Mouse (Mus musculus): ENCODE results near the gene Hist1h2ab. TPM values are rescaled to one million over a fixed set of nuclear protein-coding genes. Genes with fewer than 3 reads are reported as not detected.

The Hist1h2ab gene
- total and polyA plus RNA-seq, 2 experiments from 2014 or later, result 4.4 to 340 TPM

DNA sequence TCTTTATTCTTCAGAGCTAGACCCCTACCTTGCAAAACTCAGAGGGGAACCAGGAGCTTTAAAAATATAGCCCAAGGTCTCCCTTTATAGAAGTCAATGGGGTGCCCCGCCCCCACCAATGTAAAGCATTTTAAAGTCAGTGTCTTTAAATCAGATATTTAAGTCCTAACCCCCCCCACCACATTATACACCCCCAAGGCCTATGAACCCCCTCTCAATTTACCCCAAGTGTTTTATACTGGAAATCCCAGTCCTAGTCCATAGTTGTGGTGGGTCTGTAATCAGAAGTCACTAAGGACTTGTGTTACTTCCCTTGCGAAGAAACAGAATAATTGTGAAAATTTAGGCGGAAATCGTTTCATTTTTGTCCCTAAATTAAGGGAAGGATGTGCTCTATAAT lies 12.9 kb upstream of the Hist1h2ab start:
- Histone ChIP-seq H3K4me2 (ENCODE audit: low read depth) (peak overlapping the region; percentile 100), H3K27ac (ENCODE audit: low read depth, low read length) (peak overlapping the region; percentile 80), H3K4me3 (ENCODE audit: low read depth, low read length) (peak overlapping the region; percentile 51), H3K9me3 (ENCODE audit: low read length) (no peaks in the 10 kb centered on the region), H3K9ac (peak overlapping the region; percentile 80), H3K27me3 (ENCODE audit: insufficient read depth, low read length) (no peaks in the 10 kb centered on the region), H3K4me1 (ENCODE audit: insufficient read depth) (peaks cover 6% of the 10 kb centered on the region), H3K36me3 (ENCODE audit: insufficient read depth) (no peaks in the 10 kb centered on the region)
- no peak for TF ChIP-seq CTCF (IDR thresholded peaks at IDR 0.05; ENCODE audit: low read depth)
- DNase-seq, result peak; percentile 56
- ATAC-seq, result no peak
- WGBS, result 23% methylated on average over 4 of the region's 4 CpGs

DNA sequence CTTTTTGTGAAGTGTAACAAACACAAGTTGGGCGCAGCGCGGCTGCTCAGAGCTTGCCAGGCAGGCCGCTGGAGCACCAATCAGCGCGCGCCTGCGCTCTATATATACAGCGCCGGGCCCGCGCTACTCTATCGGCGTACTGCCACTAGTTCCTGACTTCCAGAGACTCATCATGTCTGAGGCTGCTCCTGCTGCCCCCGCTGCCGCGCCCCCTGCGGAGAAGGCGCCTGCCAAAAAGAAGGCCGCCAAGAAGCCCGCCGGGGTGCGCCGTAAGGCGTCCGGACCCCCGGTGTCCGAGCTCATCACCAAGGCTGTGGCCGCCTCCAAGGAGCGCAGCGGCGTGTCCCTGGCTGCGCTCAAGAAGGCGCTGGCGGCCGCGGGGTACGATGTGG lies 12.3 kb upstream of the Hist1h2ab start, which contains the start of gene Hist1h1c:
TSS of gene Hist1h1c (plus strand) at position 132 of the 392 bp plus-strand sequence.
- peak; percentile 93 for ATAC-seq
- Histone ChIP-seq H3K4me3 (ENCODE audit: low read depth, low read length) (peak within 1 kb of the TSS; percentile 51), H3K4me1 (ENCODE audit: insufficient read depth) (peaks cover 6% of the 10 kb centered on the region), H3K9me3 (ENCODE audit: low read length) (no peaks in the 10 kb centered on the region), H3K27ac (ENCODE audit: low read depth, low read length) (peak within 1 kb of the TSS; percentile 80), H3K36me3 (ENCODE audit: insufficient read depth) (no peaks in the 10 kb centered on the region), H3K9ac (peak within 1 kb of the TSS; percentile 80), H3K27me3 (ENCODE audit: insufficient read depth, low read length) (no peaks in the 10 kb centered on the region), H3K4me2 (ENCODE audit: low read depth) (peak within 1 kb of the TSS; percentile 100)
- peak; percentile 16; the same call in 1 of the 2 replicates for TF ChIP-seq CTCF (IDR thresholded peaks at IDR 0.05; ENCODE audit: low read depth)
- peak; percentile 93 for DNase-seq
- WGBS, result 3% methylated on average over 30 of the region's 38 CpGs

DNA sequence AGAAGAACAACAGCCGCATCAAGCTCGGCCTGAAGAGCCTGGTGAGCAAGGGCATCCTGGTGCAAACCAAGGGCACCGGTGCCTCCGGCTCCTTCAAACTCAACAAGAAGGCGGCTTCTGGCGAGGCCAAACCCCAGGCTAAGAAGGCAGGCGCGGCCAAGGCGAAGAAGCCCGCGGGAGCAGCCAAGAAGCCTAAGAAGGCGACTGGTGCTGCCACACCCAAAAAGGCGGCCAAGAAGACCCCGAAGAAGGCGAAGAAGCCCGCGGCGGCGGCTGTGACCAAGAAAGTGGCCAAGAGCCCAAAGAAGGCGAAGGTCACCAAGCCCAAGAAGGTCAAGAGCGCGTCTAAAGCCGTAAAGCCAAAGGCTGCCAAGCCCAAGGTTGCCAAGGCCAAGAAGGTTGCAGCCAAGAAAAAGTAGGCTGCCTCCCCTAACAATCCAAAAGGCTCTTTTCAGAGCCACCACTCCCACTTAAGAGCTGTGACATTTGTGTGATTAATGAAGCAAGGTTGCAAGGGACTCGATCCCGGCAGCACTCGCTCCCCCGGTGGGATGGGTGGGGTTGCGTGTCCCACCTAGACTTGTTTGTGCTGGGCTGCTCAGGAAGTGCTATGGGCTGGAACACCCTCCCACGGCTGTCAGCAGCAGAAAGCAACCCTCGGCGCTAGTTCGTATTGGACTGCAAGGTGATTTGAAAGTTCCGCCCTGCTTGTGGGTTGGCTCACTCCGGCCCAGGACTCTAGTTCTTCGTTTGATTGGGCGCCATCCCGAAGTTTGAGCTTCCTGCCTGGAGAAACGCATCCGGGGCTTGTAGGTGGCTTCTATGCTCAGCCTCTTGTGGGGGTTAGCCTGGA lies 11.6 kb upstream of the Hist1h2ab start:
- no peaks in the 10 kb centered on the region for H3K36me3 ChIP-seq (ENCODE audit: insufficient read depth)
- peaks cover 6% of the 10 kb centered on the region for H3K4me1 ChIP-seq (ENCODE audit: insufficient read depth)
- H3K4me3 ChIP-seq (ENCODE audit: low read depth, low read length), result peak overlapping the region; percentile 51
- TF ChIP-seq CTCF (IDR thresholded peaks at IDR 0.05; ENCODE audit: low read depth), result no peak
- peak overlapping the region; percentile 80 for H3K9ac ChIP-seq
- H3K27me3 ChIP-seq (ENCODE audit: insufficient read depth, low read length), result no peaks in the 10 kb centered on the region
- H3K4me2 ChIP-seq (ENCODE audit: low read depth), result peak overlapping the region; percentile 100
- WGBS, result 3% methylated on average over 39 of the region's 39 CpGs
- peak overlapping the region; percentile 80 for H3K27ac ChIP-seq (ENCODE audit: low read depth, low read length)
- ATAC-seq (peak; percentile 90), DNase-seq (peak; percentile 95)
- H3K9me3 ChIP-seq (ENCODE audit: low read length), result no peaks in the 10 kb centered on the region

DNA sequence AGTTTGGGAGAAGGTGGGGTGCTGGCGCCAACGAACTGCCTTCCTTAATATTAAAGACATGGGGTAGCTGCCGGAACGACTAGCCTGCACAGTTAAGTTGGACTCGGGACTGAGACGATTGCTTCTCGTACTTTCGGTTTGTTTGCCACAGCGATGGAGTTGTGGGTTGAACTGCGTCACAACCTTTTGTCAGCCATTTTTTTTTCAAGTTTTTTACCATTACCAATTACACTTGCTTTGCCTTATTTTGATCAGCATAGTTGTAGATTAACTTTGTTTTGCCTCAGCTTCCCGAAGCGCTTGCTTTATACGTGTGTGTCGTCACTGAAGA lies 11.0 kb upstream of the Hist1h2ab start:
- peak; percentile 25 for ATAC-seq

DNA sequence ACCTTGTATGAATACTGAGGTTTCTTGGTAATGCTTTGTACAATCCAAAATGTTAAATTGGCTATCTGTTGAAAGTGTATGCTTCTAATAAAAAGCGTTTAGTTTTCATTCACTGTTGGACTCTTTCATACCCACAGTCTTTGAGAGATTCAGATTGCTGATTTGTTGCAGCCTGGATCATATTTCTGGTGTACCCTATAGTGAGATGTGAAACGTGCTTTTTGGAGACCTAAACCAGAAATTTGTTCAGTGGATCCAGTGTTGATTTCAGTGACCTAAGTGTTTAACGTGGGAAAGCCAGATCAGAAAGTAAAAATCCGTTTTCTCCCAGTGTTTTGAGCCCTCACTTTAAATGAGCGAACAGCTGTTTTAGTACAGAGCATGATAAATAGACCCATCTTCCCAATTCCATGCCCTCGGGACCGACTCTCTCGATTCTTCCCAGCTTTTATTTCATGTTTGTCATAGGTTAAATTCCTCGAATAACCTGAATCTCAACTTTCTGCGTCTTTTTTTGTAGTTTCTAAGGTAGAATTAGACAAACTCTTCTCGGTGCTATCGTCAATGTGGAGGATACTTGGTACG lies 10.6 kb upstream of the Hist1h2ab start:
- Histone ChIP-seq H3K27me3 (ENCODE audit: insufficient read depth, low read length) (no peaks in the 10 kb centered on the region), H3K27ac (ENCODE audit: low read depth, low read length) (peak overlapping the region; percentile 80; the same call in 1 of the 2 replicates), H3K4me2 (ENCODE audit: low read depth) (peak overlapping the region; percentile 100), H3K36me3 (ENCODE audit: insufficient read depth) (no peaks in the 10 kb centered on the region), H3K9ac (peak overlapping the region; percentile 80), H3K4me3 (ENCODE audit: low read depth, low read length) (peak overlapping the region; percentile 51), H3K9me3 (ENCODE audit: low read length) (no peaks in the 10 kb centered on the region), H3K4me1 (ENCODE audit: insufficient read depth) (peaks cover 6% of the 10 kb centered on the region)
- no peak for TF ChIP-seq CTCF (IDR thresholded peaks at IDR 0.05; ENCODE audit: low read depth)
- WGBS, result 38% methylated on average over 13 of the region's 13 CpGs
- no peak for DNase-seq
- ATAC-seq, result no peak

More for the DNA sequence above, 11.0 kb upstream of the Hist1h2ab start:
- H3K27me3 ChIP-seq (ENCODE audit: insufficient read depth, low read length), result no peaks in the 10 kb centered on the region
- no peak for TF ChIP-seq CTCF (IDR thresholded peaks at IDR 0.05; ENCODE audit: low read depth)
- peak overlapping the region; percentile 80 for H3K27ac ChIP-seq (ENCODE audit: low read depth, low read length)
- peak overlapping the region; percentile 51 for H3K4me3 ChIP-seq (ENCODE audit: low read depth, low read length)
- no peaks in the 10 kb centered on the region for H3K36me3 ChIP-seq (ENCODE audit: insufficient read depth)
- peaks cover 6% of the 10 kb centered on the region for H3K4me1 ChIP-seq (ENCODE audit: insufficient read depth)
- WGBS, result 1% methylated on average over 14 of the region's 14 CpGs
- H3K4me2 ChIP-seq (ENCODE audit: low read depth), result peak overlapping the region; percentile 100
- no peaks in the 10 kb centered on the region for H3K9me3 ChIP-seq (ENCODE audit: low read length)
- peak overlapping the region; percentile 80 for H3K9ac ChIP-seq
- no peak for DNase-seq

DNA sequence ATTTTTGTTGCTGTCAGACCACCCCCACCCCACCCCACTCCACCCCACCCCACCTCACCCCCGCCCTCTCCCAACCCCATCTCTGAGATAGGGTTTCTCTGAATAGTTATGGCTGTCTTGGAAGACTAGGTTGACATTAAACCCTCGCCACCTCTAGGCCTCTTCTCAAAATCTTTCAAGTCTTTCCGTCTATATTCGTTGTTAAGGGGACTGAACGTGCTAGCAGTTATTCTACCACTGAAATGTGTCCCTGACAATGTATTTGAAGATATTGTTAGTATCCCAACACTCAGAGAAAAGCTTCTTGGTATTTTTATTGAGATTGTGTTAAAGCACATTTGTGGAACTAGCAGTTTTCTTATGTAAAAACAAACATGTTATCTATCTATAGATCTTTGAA lies 10.0 kb upstream of the Hist1h2ab start:
- no peak for ATAC-seq
- Histone ChIP-seq H3K27ac (ENCODE audit: low read depth, low read length) (no peak overlapping the region), H3K4me2 (ENCODE audit: low read depth) (no peak overlapping the region), H3K9me3 (ENCODE audit: low read length) (no peaks in the 10 kb centered on the region), H3K9ac (no peak overlapping the region), H3K36me3 (ENCODE audit: insufficient read depth) (no peaks in the 10 kb centered on the region), H3K4me3 (ENCODE audit: low read depth, low read length) (no peak overlapping the region), H3K27me3 (ENCODE audit: insufficient read depth, low read length) (no peaks in the 10 kb centered on the region), H3K4me1 (ENCODE audit: insufficient read depth) (peaks cover 6% of the 10 kb centered on the region)
- TF ChIP-seq CTCF (IDR thresholded peaks at IDR 0.05; ENCODE audit: low read depth), result no peak
- WGBS, result 69% methylated on average over 5 of the region's 5 CpGs
- no peak for DNase-seq

DNA sequence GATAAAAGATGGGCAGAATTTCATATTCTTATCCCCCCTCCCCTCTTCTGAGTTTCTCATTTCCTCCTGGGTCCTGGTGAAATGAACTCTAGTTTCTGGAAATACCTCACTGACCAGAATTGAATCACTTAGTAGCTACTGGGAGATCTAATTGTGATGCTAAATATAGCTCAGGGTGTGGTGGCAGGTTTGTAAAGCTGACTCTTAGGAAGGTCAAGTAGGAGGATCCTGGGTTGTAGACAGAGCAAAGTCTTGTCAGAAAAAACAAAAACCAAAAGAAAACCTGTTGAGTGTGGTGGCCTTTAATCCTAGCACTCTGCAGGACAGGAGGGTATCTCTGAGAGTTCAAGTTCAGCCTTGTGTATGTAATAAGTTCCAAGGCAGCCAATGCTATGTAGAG lies 8.9 kb upstream of the Hist1h2ab start:
- Histone ChIP-seq H3K4me1 (ENCODE audit: insufficient read depth) (peaks cover 6% of the 10 kb centered on the region), H3K4me3 (ENCODE audit: low read depth, low read length) (no peak overlapping the region), H3K9ac (no peak overlapping the region), H3K27me3 (ENCODE audit: insufficient read depth, low read length) (no peaks in the 10 kb centered on the region), H3K36me3 (ENCODE audit: insufficient read depth) (no peaks in the 10 kb centered on the region), H3K4me2 (ENCODE audit: low read depth) (no peak overlapping the region), H3K27ac (ENCODE audit: low read depth, low read length) (no peak overlapping the region), H3K9me3 (ENCODE audit: low read length) (no peaks in the 10 kb centered on the region)
- ATAC-seq (no peak), DNase-seq (no peak)
- no peak for TF ChIP-seq CTCF (IDR thresholded peaks at IDR 0.05; ENCODE audit: low read depth)
